Mouse (Mus musculus) intestine, embryonic 16.5 days (tissue): ENCODE data around the gene Fam186a. TPM values are rescaled to one million over a fixed set of nuclear protein-coding genes. Genes with fewer than 3 reads are reported as not detected.
A peak's percentile ranks its signal among the peaks of the same experiment; 100 is the strongest.

Experiments used
- ATAC-seq: fragments of 200-750 bp; cut with Nextera tagmentation; 2 replicates; pipeline ENCODE4 v1.8.0; 2017; ENCODE audit warnings: moderate TSS enrichment, moderate library complexity
- H3K27ac ChIP-seq: fragments of 300-500 bp; sonication (generic); 2 replicates; pipeline ENCODE4 v1.5.1; 2014; ENCODE audit warnings: mild to moderate bottlenecking, low read length
- H3K27me3 ChIP-seq: fragments of 300-500 bp; sonication (generic); replicated peaks from 2 replicates; pipeline ENCODE4 v1.6.1; 2014; ENCODE audit warnings: low read length, control low read depth, mixed read lengths; ENCODE audit not compliant: control insufficient read depth, insufficient read depth
- H3K36me3 ChIP-seq: fragments of 300-500 bp; sonication (generic); 2 replicates; pipeline ENCODE4 v1.6.1; 2014; ENCODE audit warnings: low read length, control low read depth; ENCODE audit not compliant: control insufficient read depth, insufficient read depth
- H3K4me1 ChIP-seq: fragments of 300-500 bp; sonication (generic); 2 replicates; pipeline ENCODE4 v1.6.1; 2014; ENCODE audit warnings: low read length, control low read depth, mixed read lengths; ENCODE audit not compliant: control insufficient read depth, insufficient read depth
- H3K4me2 ChIP-seq: fragments of 300-500 bp; sonication (generic); 2 replicates; pipeline ENCODE4 v1.6.1; 2014; ENCODE audit warnings: low read depth, low read length, control low read depth
- H3K4me3 ChIP-seq: fragments of 300-500 bp; sonication (generic); 2 replicates; pipeline ENCODE4 v1.5.1; 2014; ENCODE audit warnings: mild to moderate bottlenecking, low read length
- H3K9ac ChIP-seq: fragments of 300-500 bp; sonication (generic); 2 replicates; pipeline ENCODE4 v1.6.1; 2014; ENCODE audit warnings: low read depth, low read length
- H3K9me3 ChIP-seq: fragments of 300-500 bp; sonication (generic); 2 replicates; pipeline ENCODE4 v1.6.1; 2016; ENCODE audit warnings: low read length, control low read depth; ENCODE audit not compliant: control insufficient read depth
- WGBS: fragments of 180-500 bp; shearing (Covaris S2); extraction: QIAGEN DNeasy Blood & Tissue Kit; methylation state at CpG from one replicate; pipeline ENCODE4 v1.1.7; 2014; 5-methylcytosine and 5-hydroxymethylcytosine counted together
- polyA plus RNA-seq: library from polyadenylated mRNA; unstranded; fragments of >200 nt; fragmentation: Nextera tagmentation; extraction: Ambion mirVana; gene quantifications from 2 replicates; pipeline ENCODE4 v1.2.1, GENCODE M21; 2015

Gene Fam186a
- polyA plus RNA-seq, 1 experiment from 2014 or later, result not detected

- Histone ChIP-seq H3K36me3 (no peaks in the 10 kb centered on the region), H3K4me3 (no peak overlapping the region), H3K4me2 (no peak overlapping the region), H3K27me3 (no peaks in the 10 kb centered on the region), H3K4me1 (peaks cover 4% of the 10 kb centered on the region; the same call in 1 of the 2 replicates), H3K27ac (no peak overlapping the region), H3K9me3 (no peaks in the 10 kb centered on the region), H3K9ac (no peak overlapping the region)
- no peak for ATAC-seq
- 68% methylated on average over 1 of the region's 1 CpGs for WGBS
Observed at GRCm38 (mm10) chr15:99907514-99907913, 59.3 kb downstream of the Fam186a start.

- no peak for ATAC-seq
- WGBS, result 65% methylated on average over 4 of the region's 4 CpGs
- no peak overlapping the region for H3K4me3 ChIP-seq
- no peaks in the 10 kb centered on the region for H3K36me3 ChIP-seq
- peaks cover 4% of the 10 kb centered on the region; the same call in 1 of the 2 replicates for H3K4me1 ChIP-seq
- H3K9ac ChIP-seq, result no peak overlapping the region
- no peaks in the 10 kb centered on the region for H3K27me3 ChIP-seq
- H3K4me2 ChIP-seq, result no peak overlapping the region
- H3K9me3 ChIP-seq, result no peaks in the 10 kb centered on the region
- no peak overlapping the region for H3K27ac ChIP-seq
Observed at GRCm38 (mm10) chr15:99907041-99907440, 59.8 kb downstream of the Fam186a start.

GRCm38 (mm10) chr15:99904841-99905240, 62.0 kb downstream of the Fam186a start:
- no peaks in the 10 kb centered on the region for H3K9me3 ChIP-seq
- WGBS, result 80% methylated on average over 9 of the region's 9 CpGs
- no peak for ATAC-seq

GRCm38 (mm10) chr15:99904333-99904732, 62.5 kb downstream of the Fam186a start:
- peak; percentile 41; the same call in 1 of the 2 replicates for ATAC-seq
- no peaks in the 10 kb centered on the region for H3K27me3 ChIP-seq
- no peak overlapping the region for H3K9ac ChIP-seq
- no peaks in the 10 kb centered on the region for H3K9me3 ChIP-seq
- H3K27ac ChIP-seq, result no peak overlapping the region; the same call in 1 of the 2 replicates
- no peak overlapping the region for H3K4me2 ChIP-seq
- H3K4me1 ChIP-seq, result peaks cover 4% of the 10 kb centered on the region; the same call in 1 of the 2 replicates
- 2% methylated on average over 4 of the region's 4 CpGs for WGBS
- no peak overlapping the region for H3K4me3 ChIP-seq
- no peaks in the 10 kb centered on the region for H3K36me3 ChIP-seq

More at GRCm38 (mm10) chr15:99904841-99905240, 62.0 kb downstream of the Fam186a start:
- Histone ChIP-seq H3K27me3 (no peaks in the 10 kb centered on the region), H3K27ac (peak overlapping the region; percentile 23; the same call in 1 of the 2 replicates), H3K4me1 (peaks cover 4% of the 10 kb centered on the region; the same call in 1 of the 2 replicates), H3K9ac (no peak overlapping the region), H3K4me3 (no peak overlapping the region), H3K36me3 (no peaks in the 10 kb centered on the region), H3K4me2 (no peak overlapping the region)

- ATAC-seq, result no peak
- no peak overlapping the region for H3K9ac ChIP-seq
- H3K4me3 ChIP-seq, result no peak overlapping the region
- no peak overlapping the region for H3K4me2 ChIP-seq
- 83% methylated on average over 5 of the region's 5 CpGs for WGBS
- peaks cover 4% of the 10 kb centered on the region; the same call in 1 of the 2 replicates for H3K4me1 ChIP-seq
- no peaks in the 10 kb centered on the region for H3K36me3 ChIP-seq
- H3K9me3 ChIP-seq, result no peaks in the 10 kb centered on the region
- H3K27ac ChIP-seq, result no peak overlapping the region
- no peaks in the 10 kb centered on the region for H3K27me3 ChIP-seq
Observed at GRCm38 (mm10) chr15:99903227-99903626, 63.6 kb downstream of the Fam186a start.

GRCm38 (mm10) chr15:99902786-99903185, 64.1 kb downstream of the Fam186a start:
- no peak overlapping the region for H3K27ac ChIP-seq
- no peak for ATAC-seq
- H3K4me3 ChIP-seq, result no peak overlapping the region
- no peak overlapping the region for H3K4me2 ChIP-seq
- H3K9ac ChIP-seq, result no peak overlapping the region
- no peaks in the 10 kb centered on the region for H3K36me3 ChIP-seq
- no peaks in the 10 kb centered on the region for H3K9me3 ChIP-seq
- 60% methylated on average over 5 of the region's 5 CpGs for WGBS
- H3K27me3 ChIP-seq, result no peaks in the 10 kb centered on the region
- peaks cover 4% of the 10 kb centered on the region; the same call in 1 of the 2 replicates for H3K4me1 ChIP-seq

GRCm38 (mm10) chr15:99896621-99897020, 70.2 kb downstream of the Fam186a start:
- no peak overlapping the region for H3K27ac ChIP-seq
- ATAC-seq, result no peak
- H3K9ac ChIP-seq, result no peak overlapping the region
- 0 out of 2 replicates have a peak, but pooled peaks cover 7% of the 10 kb centered on the region for H3K4me1 ChIP-seq
- no peaks in the 10 kb centered on the region for H3K36me3 ChIP-seq
- no peak overlapping the region for H3K4me3 ChIP-seq
- no peaks in the 10 kb centered on the region for H3K9me3 ChIP-seq
- H3K4me2 ChIP-seq, result no peak overlapping the region
- H3K27me3 ChIP-seq, result no peaks in the 10 kb centered on the region

GRCm38 (mm10) chr15:99891355-99891754, 75.5 kb downstream of the Fam186a start:
- H3K9me3 ChIP-seq, result no peaks in the 10 kb centered on the region
- H3K4me2 ChIP-seq, result peak overlapping the region; percentile 53; the same call in 1 of the 2 replicates
- H3K9ac ChIP-seq, result no peak overlapping the region
- H3K36me3 ChIP-seq, result no peaks in the 10 kb centered on the region
- H3K4me3 ChIP-seq, result no peak overlapping the region
- H3K27me3 ChIP-seq, result no peaks in the 10 kb centered on the region
- H3K4me1 ChIP-seq, result peaks cover 17% of the 10 kb centered on the region; the same call in 1 of the 2 replicates
- ATAC-seq, result no peak
- peak overlapping the region; percentile 94 for H3K27ac ChIP-seq
- 71% methylated on average over 3 of the region's 3 CpGs for WGBS

GRCm38 (mm10) chr15:99890412-99891236, 76.2 kb downstream of the Fam186a start:
- H3K27ac ChIP-seq, result peak overlapping the region; percentile 94
- H3K4me2 ChIP-seq, result peak overlapping the region; percentile 53
- 35% methylated on average over 19 of the region's 19 CpGs for WGBS
- H3K4me3 ChIP-seq, result peak overlapping the region; percentile 29
- peak; percentile 87 for ATAC-seq
- H3K4me1 ChIP-seq, result peaks cover 17% of the 10 kb centered on the region; the same call in 1 of the 2 replicates
- H3K36me3 ChIP-seq, result no peaks in the 10 kb centered on the region
- H3K27me3 ChIP-seq, result no peaks in the 10 kb centered on the region
- H3K9me3 ChIP-seq, result no peaks in the 10 kb centered on the region
- peak overlapping the region; percentile 53; the same call in 1 of the 2 replicates for H3K9ac ChIP-seq
